Mouse (Mus musculus) gastrocnemius, adult 8-10 months (tissue): ENCODE results near the gene Gm3099. TPM values are rescaled to one million over a fixed set of nuclear protein-coding genes. Genes with fewer than 3 reads are reported as not detected.
"Not testable (repeated sequence)": the region's sequence is repeated elsewhere in the genome, so short reads cannot be mapped to it uniquely, and the experiment has no call there.

Experiments used
- DNase-seq, 2 experiments: peaks; one replicate each; pipeline ENCODE4 v3.0.0; 2022; ENCODE audit warnings: low spot score in 2 of 2
- total RNA-seq, 4 experiments: library from RNA; stranded (reverse); gene quantifications; 2 replicates each; pipeline ENCODE4 v1.2.4; 2022

Gene Gm3099
- total RNA-seq = not detected

DNA sequence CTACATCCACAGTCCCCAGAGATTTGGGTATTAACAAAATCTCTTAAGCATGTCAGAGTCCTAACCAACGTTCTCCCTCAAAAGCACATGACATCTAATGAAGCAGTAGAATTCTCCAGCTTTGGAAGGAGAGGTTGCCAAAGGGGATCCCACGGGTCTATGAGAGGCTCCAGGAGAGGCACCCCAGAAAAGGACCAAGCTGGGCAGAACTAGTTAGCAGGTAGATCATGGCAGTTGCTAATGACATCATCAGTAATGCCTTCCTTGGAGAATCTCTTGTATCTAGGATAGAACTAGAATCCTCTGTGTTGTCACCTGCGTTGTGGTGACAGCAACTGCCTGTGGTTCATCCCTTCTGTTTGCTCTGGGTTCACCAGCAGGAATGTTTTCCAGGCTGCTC is at the start of gene Gm3099:
Gm3099 (plus strand) TSS at position 301 of the 400 bp plus-strand sequence.
- not testable (repeated sequence) for DNase-seq

DNA sequence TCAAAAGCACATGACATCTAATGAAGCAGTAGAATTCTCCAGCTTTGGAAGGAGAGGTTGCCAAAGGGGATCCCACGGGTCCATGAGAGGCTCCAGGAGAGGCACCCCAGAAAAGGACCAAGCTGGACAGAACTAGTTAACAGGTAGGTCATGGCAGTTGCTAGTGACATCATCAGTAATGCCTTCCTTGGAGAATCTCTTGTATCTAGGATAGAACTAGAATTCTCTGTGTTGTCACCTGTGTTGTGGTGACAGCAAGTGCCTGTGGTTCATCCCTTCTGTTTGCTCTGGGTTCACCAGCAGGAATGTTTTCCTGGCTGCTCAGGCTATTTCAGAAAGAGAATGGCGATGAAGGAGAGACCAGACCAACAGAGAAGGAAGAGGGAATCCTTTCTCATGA is 34.9 kb upstream of the Gm3099 start, which contains the start of gene Gm3095:
Gm3095 (plus strand) TSS at position 301 of the 400 bp plus-strand sequence.
- not testable (repeated sequence) for DNase-seq

DNA sequence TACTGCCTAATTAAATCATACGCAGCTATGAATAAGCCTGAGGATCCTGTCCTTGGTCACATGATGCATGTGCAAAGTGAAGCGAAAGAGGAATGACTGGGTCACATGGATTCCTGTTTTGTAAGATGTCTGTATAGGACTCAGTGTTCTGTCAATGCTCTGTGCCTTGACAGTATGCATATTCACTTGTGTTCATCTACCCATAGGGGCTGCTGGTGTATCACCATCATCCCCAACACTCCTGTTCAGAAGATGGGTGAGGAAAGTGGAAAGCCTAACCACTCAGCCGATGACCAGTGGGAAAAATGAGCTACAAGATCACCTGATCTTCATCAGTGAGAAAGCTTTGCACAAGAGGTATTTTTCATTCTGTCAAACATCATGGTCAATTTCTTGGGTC is 25.4 kb downstream of the Gm3099 start, which contains the start of gene Gm5796:
Gm5796 (plus strand) TSS at position 301 of the 400 bp plus-strand sequence.
- DNase-seq = not testable (repeated sequence)

Other genes with a start within 250 kb of the Gm3099 start
- gene Gm3002, start 188.3 kb upstream of the Gm3099 start, total RNA-seq = not detected
- not detected for gene Gm3033, start 152.1 kb upstream of the Gm3099 start, total RNA-seq
- not detected for gene Gm2916, start 114.2 kb upstream of the Gm3099 start, total RNA-seq
- gene Gm3029, start 66.6 kb upstream of the Gm3099 start, total RNA-seq = not detected
- gene Gm3095, start 34.8 kb upstream of the Gm3099 start, total RNA-seq = not detected
- under 1 TPM in 1 of 4 experiments, not detected in 3; 0.38 TPM for gene Gm5796, start 25.5 kb downstream of the Gm3099 start, total RNA-seq
- gene Gm3115, start 85.7 kb downstream of the Gm3099 start, total RNA-seq = not detected
- gene Gm8108, start 112.1 kb downstream of the Gm3099 start, total RNA-seq = under 1 TPM in 2 of 4 experiments, not detected in 2; 0.24 to 0.34 TPM
- not detected for gene Gm3127, start 166.6 kb downstream of the Gm3099 start, total RNA-seq
- gene Gm2974, start 184.2 kb downstream of the Gm3099 start, total RNA-seq = not detected